Mouse (Mus musculus) NIH3T3 (cell line): ENCODE measurements around the gene Pdzk1ip1.

Source experiments
- DNase-seq: peaks from one replicate; pipeline ENCODE4 v3.0.0-alpha.2; 2012; ENCODE audit warnings: low read depth

The Pdzk1ip1 gene

GRCm38 (mm10) chr4:115121608-115122007 lies 33.1 kb downstream of the Pdzk1ip1 start:
- no peak for DNase-seq

GRCm38 (mm10) chr4:115123507-115123906 lies 35.0 kb downstream of the Pdzk1ip1 start:
- DNase-seq = no peak

- DNase-seq = peak; percentile 24
These were observed 36.2 kb downstream of the Pdzk1ip1 start for GRCm38 (mm10) chr4:115124713-115125112.

- no peak for DNase-seq
These were observed 44.6 kb downstream of the Pdzk1ip1 start for GRCm38 (mm10) chr4:115133085-115133484.

GRCm38 (mm10) chr4:115133621-115134295 lies 45.2 kb downstream of the Pdzk1ip1 start, which contains the start of gene Cyp4x1:
TSS of gene Cyp4x1 (minus strand) at chr4:115134281.
- no peak for DNase-seq

- DNase-seq = no peak
These were observed 45.8 kb downstream of the Pdzk1ip1 start for GRCm38 (mm10) chr4:115134296-115134630.
